In genomic region chr6:17064936-17065790, GRCm38 (mm10) we compare ENCODE assay signal across 9 mouse cellular contexts. TPM values are rescaled to one million over a fixed set of nuclear protein-coding genes. Genes with fewer than 3 reads are reported as not detected.
DNase-seq lines count a peak whose midpoint lies in the region; ATAC-seq and TF ChIP-seq lines count a peak whose summit lies in the region.
"Had no signal": no experiment of that assay in that cellular context is flagged by ENCODE, and none has a peak within 500 bp of the region (broad histone marks: within the 10 kb centered on the region; RNA-seq: fewer than 3 reads in every experiment).

Tes (plus strand) TSS chr6:17065149.

- H3K27me3 ChIP-seq in erythroblast, embryonic 14.5 days (ENCODE audit: control insufficient read depth), result peaks cover 24% of the 10 kb centered on the region
- no peaks in the 10 kb centered on the region for H3K27me3 ChIP-seq in embryonic facial prominence, embryonic 15.5 days
- peaks cover 63% of the 10 kb centered on the region for H3K27me3 ChIP-seq in heart, embryonic 11.5 days (ENCODE audit: control insufficient read depth, insufficient read depth, low read length)
- H3K27me3 ChIP-seq in kidney, embryonic 15.5 days, result no peaks in the 10 kb centered on the region
- no peaks in the 10 kb centered on the region for H3K27me3 ChIP-seq in midbrain, postnatal 0 days (ENCODE audit: insufficient read depth, low read length)
- H3K27me3 ChIP-seq: CH12.LX had no signal

- peak within 1 kb of the TSS; percentile 70 for H3K27ac ChIP-seq in embryonic facial prominence, embryonic 15.5 days (replicated peaks)
- no peak within 1 kb of the TSS for H3K27ac ChIP-seq in heart, embryonic 11.5 days (ENCODE audit: low read depth, low read length)
- H3K27ac ChIP-seq in kidney, embryonic 15.5 days, result peak within 1 kb of the TSS; percentile 79
- H3K27ac ChIP-seq in midbrain, postnatal 0 days (ENCODE audit: low read depth, low read length), result no peak within 1 kb of the TSS

- no peaks in the 10 kb centered on the region for H3K9me3 ChIP-seq in erythroblast, embryonic 14.5 days (ENCODE audit: control insufficient read depth, low read length)
- no peaks in the 10 kb centered on the region for H3K9me3 ChIP-seq in embryonic facial prominence, embryonic 15.5 days (replicated peaks)
- H3K9me3 ChIP-seq in heart, embryonic 11.5 days (replicated peaks; ENCODE audit: control insufficient read depth, low read length), result no peaks in the 10 kb centered on the region
- no peaks in the 10 kb centered on the region for H3K9me3 ChIP-seq in kidney, embryonic 15.5 days (replicated peaks)
- no peaks in the 10 kb centered on the region for H3K9me3 ChIP-seq in midbrain, postnatal 0 days (ENCODE audit: low read length)

- no peaks in the 10 kb centered on the region for H3K36me3 ChIP-seq in erythroblast, embryonic 14.5 days (ENCODE audit: control insufficient read depth)
- H3K36me3 ChIP-seq in embryonic facial prominence, embryonic 15.5 days, result no peaks in the 10 kb centered on the region
- no peaks in the 10 kb centered on the region for H3K36me3 ChIP-seq in heart, embryonic 11.5 days (ENCODE audit: control insufficient read depth, insufficient read depth, low read length)
- no peaks in the 10 kb centered on the region for H3K36me3 ChIP-seq in kidney, embryonic 15.5 days
- H3K36me3 ChIP-seq in midbrain, postnatal 0 days (ENCODE audit: insufficient read depth, low read length), result no peaks in the 10 kb centered on the region

- H3K9ac ChIP-seq in embryonic facial prominence, embryonic 15.5 days, result peak within 1 kb of the TSS; percentile 69
- peak within 1 kb of the TSS; percentile 77 for H3K9ac ChIP-seq in heart, embryonic 11.5 days (ENCODE audit: low read depth, low read length)
- H3K9ac ChIP-seq in kidney, embryonic 15.5 days, result peak within 1 kb of the TSS; percentile 86
- H3K9ac ChIP-seq in midbrain, postnatal 0 days (replicated peaks; ENCODE audit: low read length, poor library complexity, severe bottlenecking), result peak within 1 kb of the TSS; percentile 50

- DNase-seq in liver, result peak; percentile 73
- DNase-seq in midbrain, postnatal 0 days (ENCODE audit: low spot score), result peak; percentile 83
- peak; percentile 59 to 68 for DNase-seq in spleen, postnatal 14 days (ENCODE audit: low spot score in 2 of 2)

- ATAC-seq in erythroblast, adult 5-6 weeks (replicated peaks; ENCODE audit: low FRiP score, poor library complexity, severe bottlenecking), result no peak
- ATAC-seq in embryonic facial prominence, embryonic 15.5 days (ENCODE audit: insufficient number of reproducible peaks, low FRiP score, low TSS enrichment, low read depth), result peak; percentile 93
- ATAC-seq in heart, embryonic 11.5 days (replicated peaks; ENCODE audit: insufficient number of reproducible peaks, low FRiP score, low TSS enrichment), result peak; percentile 88
- ATAC-seq in kidney, embryonic 15.5 days (replicated peaks; ENCODE audit: low FRiP score), result peak; percentile 96
- ATAC-seq in midbrain, postnatal 0 days (ENCODE audit: low FRiP score), result peak; percentile 95

- peak within 1 kb of the TSS; percentile 82 for H3K4me2 ChIP-seq in embryonic facial prominence, embryonic 15.5 days (replicated peaks)
- H3K4me2 ChIP-seq in heart, embryonic 11.5 days, result peak within 1 kb of the TSS; percentile 99
- H3K4me2 ChIP-seq in kidney, embryonic 15.5 days, result peak within 1 kb of the TSS; percentile 88
- H3K4me2 ChIP-seq in midbrain, postnatal 0 days (ENCODE audit: low read depth, low read length, poor library complexity, severe bottlenecking), result peak within 1 kb of the TSS; percentile 83

- TF ChIP-seq CTCF in midbrain, postnatal 0 days (IDR thresholded peaks at IDR 0.05), result no peak

- H3K4me1 ChIP-seq in erythroblast, embryonic 14.5 days (ENCODE audit: control insufficient read depth), result peaks cover 7% of the 10 kb centered on the region
- H3K4me1 ChIP-seq in embryonic facial prominence, embryonic 15.5 days, result peaks cover 17% of the 10 kb centered on the region
- no peaks in the 10 kb centered on the region for H3K4me1 ChIP-seq in heart, embryonic 11.5 days (ENCODE audit: control insufficient read depth, insufficient read depth, low read length)
- H3K4me1 ChIP-seq in kidney, embryonic 15.5 days, result peaks cover 44% of the 10 kb centered on the region
- no peaks in the 10 kb centered on the region for H3K4me1 ChIP-seq in midbrain, postnatal 0 days (ENCODE audit: insufficient read depth, low read length)

- H3K4me3 ChIP-seq in erythroblast, embryonic 14.5 days (replicated peaks), result peak within 1 kb of the TSS; percentile 54
- peak within 1 kb of the TSS; percentile 75 for H3K4me3 ChIP-seq in embryonic facial prominence, embryonic 15.5 days (replicated peaks)
- peak within 1 kb of the TSS; percentile 72 for H3K4me3 ChIP-seq in heart, embryonic 11.5 days (ENCODE audit: low read depth, low read length)
- peak within 1 kb of the TSS; percentile 88 for H3K4me3 ChIP-seq in kidney, embryonic 15.5 days (replicated peaks)
- peak within 1 kb of the TSS; percentile 76 for H3K4me3 ChIP-seq in midbrain, postnatal 0 days (ENCODE audit: low read depth, low read length)

- under 1% methylated on average over 63 of the region's 63 CpGs for WGBS in embryonic facial prominence, embryonic 15.5 days
- under 1% methylated on average over 63 of the region's 63 CpGs for WGBS in heart, embryonic 11.5 days (ENCODE audit: insufficient replicate concordance)
- WGBS in kidney, embryonic 15.5 days, result under 1% methylated on average over 63 of the region's 63 CpGs
- WGBS in midbrain, postnatal 0 days, result under 1% methylated on average over 63 of the region's 63 CpGs

RNA-seq across cellular contexts. Expression of gene Tes, which starts in this region (rescaled TPM):
- polyA plus RNA-seq in erythroblast, embryonic 14.5 days (2012), result 0.03 and 0.10 TPM in 2 replicates
- total RNA-seq in erythroblast, adult 5-6 weeks (2015; ENCODE audit: low replicate concordance), result 6.3 and 12.9 TPM in 2 replicates
- total RNA-seq in erythroblast, adult 5-6 weeks (2017; ENCODE audit: low replicate concordance), result 5.0 and 10.0 TPM in 2 replicates
- 35.4 and 37.8 TPM in 2 replicates for polyA plus RNA-seq in embryonic facial prominence, embryonic 15.5 days (2015; fragmentation: Nextera tagmentation; extraction: Ambion mirVana)
- polyA plus RNA-seq in heart, embryonic 11.5 days (2014; fragmentation: Nextera tagmentation; extraction: Ambion mirVana), result 18.9 and 21.7 TPM in 2 replicates
- polyA plus RNA-seq in kidney, embryonic 15.5 days (2015; fragmentation: Nextera tagmentation; extraction: Ambion mirVana), result 70.5 and 72.6 TPM in 2 replicates
- 22.1 and 24.2 TPM in 2 replicates for total RNA-seq in midbrain, postnatal 0 days (2014; rRNA removed)
- 11.9 and 12.1 TPM in 2 replicates for polyA plus RNA-seq in midbrain, postnatal 0 days (2015; fragmentation: Nextera tagmentation; extraction: Ambion mirVana)
- total RNA-seq: CH12.LX had no signal

Comparison
In these comparisons a context has a peak if more than half of its experiments do, and no peak if none do; other contexts are left out.
1. RNA of gene Tes (polyA plus RNA-seq): 70.5 to 72.6 TPM in kidney, embryonic 15.5 days, 35.4 to 37.8 TPM in embryonic facial prominence, embryonic 15.5 days, 18.9 to 21.7 TPM in heart, embryonic 11.5 days and 11.9 to 12.1 TPM in midbrain, postnatal 0 days; 0.03 to 0.10 TPM in erythroblast, embryonic 14.5 days; every median in the first group is over 10 times any median in the second.
2. H3K27ac ChIP-seq: peak in embryonic facial prominence, embryonic 15.5 days (single experiment) and kidney, embryonic 15.5 days (single experiment); none in heart, embryonic 11.5 days (single experiment) and midbrain, postnatal 0 days (single experiment).
3. Peak in every context shown above with its lines, with median percentiles within 50 percentile points of each other: H3K4me3 ChIP-seq, H3K4me2 ChIP-seq, H3K9ac ChIP-seq and DNase-seq.